Mouse (Mus musculus) cortical plate, adult 2 months (tissue): ENCODE measurements around the gene Gadd45g.

Experiments
- CTCF ChIP-seq: fragments of 200-500 bp; IDR thresholded peaks from 2 replicates; pipeline ENCODE4 v1.5.1; 2011; ENCODE audit warnings: mild to moderate bottlenecking, control low read depth, low read length; ENCODE audit not compliant: insufficient read depth; ENCODE audit errors: extremely low read depth
- POLR2A ChIP-seq: fragments of 200-500 bp; IDR thresholded peaks from 2 replicates; pipeline ENCODE4 v1.6.1; 2011; ENCODE audit warnings: mild to moderate bottlenecking, low read length, control low read depth; ENCODE audit not compliant: insufficient read depth; ENCODE audit errors: extremely low read depth

- TF ChIP-seq CTCF, result no peak
- TF ChIP-seq POLR2A, result no peak
Observed at GRCm38 (mm10) chr13:51885594-51885993, 39.1 kb downstream of the Gadd45g start.
